In the genomic region with DNA sequence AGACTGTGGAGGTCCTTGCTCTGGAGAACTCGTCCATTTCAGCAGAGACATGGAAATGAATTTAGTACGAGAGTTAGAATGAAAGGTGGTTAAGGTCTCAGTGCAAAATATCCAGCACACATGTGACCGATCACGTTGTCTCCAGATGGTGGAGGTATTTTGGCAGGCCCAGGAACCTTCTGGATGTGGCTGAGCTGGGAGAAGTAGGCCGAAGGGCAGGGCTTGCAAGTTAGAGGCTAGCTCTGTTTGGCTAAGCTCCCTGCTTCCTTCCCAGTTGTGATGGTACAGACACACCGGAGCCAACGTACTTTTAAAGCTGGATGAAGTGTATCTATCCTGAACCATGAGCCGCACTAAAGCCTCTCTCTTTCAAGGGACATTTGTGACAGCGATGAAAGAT, we compare ENCODE assay signal across 26 mouse cellular contexts.
DNase-seq lines count a peak whose midpoint lies in the region; ATAC-seq and TF ChIP-seq lines count a peak whose summit lies in the region.
"Had no signal": no experiment of that assay in that cellular context is flagged by ENCODE, and none has a peak within 500 bp of the region (broad histone marks: within the 10 kb centered on the region; RNA-seq: fewer than 3 reads in every experiment).

No protein-coding gene starts in this region.

- no peak overlapping the region for H3K9ac ChIP-seq in limb, embryonic 14.5 days (ENCODE audit: low read depth, low read length, severe bottlenecking)
- H3K9ac ChIP-seq: heart, embryonic 12.5 days; hindbrain, embryonic 13.5 days; kidney, embryonic 15.5 days; limb, embryonic 12.5 days; liver, embryonic 14.5 days; midbrain, embryonic 13.5 days; neural tube, embryonic 13.5 days had no signal

- 0 out of 2 replicates have a peak, but pooled peaks have one; percentile 18 for ATAC-seq in frontal cortex, adult (ENCODE audit: low TSS enrichment)
- peak; percentile 41; the same call in 1 of the 2 replicates for ATAC-seq in limb, embryonic 14.5 days (ENCODE audit: low FRiP score, low read depth)
- ATAC-seq: CD4-positive, CD25-positive, alpha-beta regulatory T cell, adult 4 months; forebrain, embryonic 14.5 days; midbrain, embryonic 13.5 days had no signal

- TF ChIP-seq POLR2A in limb, embryonic 14.5 days (IDR thresholded peaks at IDR 0.05; ENCODE audit: borderline replicate concordance, extremely low read depth, insufficient read depth, insufficient read length): no peak

- no peak overlapping the region for H3K4me3 ChIP-seq in heart, embryonic 10.5 days
- H3K4me3 ChIP-seq in limb, embryonic 14.5 days (replicated peaks; ENCODE audit: low read length): no peak overlapping the region
- H3K4me3 ChIP-seq: heart, embryonic 12.5 days; hindbrain, embryonic 13.5 days; kidney, embryonic 15.5 days; limb, embryonic 12.5 days; midbrain, embryonic 13.5 days; neural tube, embryonic 13.5 days had no signal

- H3K9me3 ChIP-seq in heart, embryonic 10.5 days: no peaks in the 10 kb centered on the region
- no peaks in the 10 kb centered on the region for H3K9me3 ChIP-seq in limb, embryonic 14.5 days (ENCODE audit: control insufficient read depth, low read length)
- H3K9me3 ChIP-seq: hindbrain, embryonic 13.5 days; kidney, embryonic 15.5 days; limb, embryonic 12.5 days; midbrain, embryonic 13.5 days; neural tube, embryonic 13.5 days had no signal

- no peak overlapping the region for H3K4me2 ChIP-seq in limb, embryonic 14.5 days (replicated peaks; ENCODE audit: low read depth, low read length, severe bottlenecking)
- H3K4me2 ChIP-seq: heart, embryonic 12.5 days; hindbrain, embryonic 13.5 days; kidney, embryonic 15.5 days; limb, embryonic 12.5 days; midbrain, embryonic 13.5 days; neural tube, embryonic 13.5 days had no signal

- H3K27me3 ChIP-seq in heart, embryonic 10.5 days (ENCODE audit: insufficient read depth, poor library complexity, severe bottlenecking): no peaks in the 10 kb centered on the region
- no peaks in the 10 kb centered on the region for H3K27me3 ChIP-seq in limb, embryonic 14.5 days (ENCODE audit: control insufficient read depth, insufficient read depth, low read length)
- H3K27me3 ChIP-seq: heart, embryonic 12.5 days; hindbrain, embryonic 13.5 days; kidney, embryonic 15.5 days; limb, embryonic 12.5 days; midbrain, embryonic 13.5 days; neural tube, embryonic 13.5 days had no signal

- 86% methylated on average over 9 of the region's 9 CpGs for WGBS in heart, embryonic 10.5 days
- WGBS in limb, embryonic 14.5 days: 75% methylated on average over 9 of the region's 9 CpGs

- no peaks in the 10 kb centered on the region for H3K36me3 ChIP-seq in heart, embryonic 10.5 days
- no peaks in the 10 kb centered on the region for H3K36me3 ChIP-seq in limb, embryonic 14.5 days (ENCODE audit: control insufficient read depth, insufficient read depth, low read length)
- H3K36me3 ChIP-seq: heart, embryonic 12.5 days; hindbrain, embryonic 13.5 days; kidney, embryonic 15.5 days; limb, embryonic 12.5 days; midbrain, embryonic 13.5 days; neural tube, embryonic 13.5 days had no signal

- no peak overlapping the region for H3K27ac ChIP-seq in heart, embryonic 10.5 days
- no peak overlapping the region for H3K27ac ChIP-seq in limb, embryonic 14.5 days (replicated peaks; ENCODE audit: low read depth, low read length)
- H3K27ac ChIP-seq: hindbrain, embryonic 13.5 days; kidney, embryonic 15.5 days; limb, embryonic 12.5 days; liver, embryonic 14.5 days; macrophage; midbrain, embryonic 13.5 days; neural tube, embryonic 13.5 days had no signal

- no peak for DNase-seq in frontal cortex, postnatal 36 days (ENCODE audit: low spot score in 2 of 2)
- DNase-seq in heart, adult 18-20 months: peak; percentile 24 to 34
- DNase-seq in heart, embryonic 10.5 days (ENCODE audit: low spot score): no peak
- DNase-seq in adipocyte (ENCODE audit: low spot score): peak; percentile 45
- DNase-seq in limb, embryonic 14.5 days (ENCODE audit: low spot score): no peak
- no peak for DNase-seq in cerebellum, adult 9-10 months
- DNase-seq: adrenal gland, adult 8-10 months; cerebellum, adult 18-20 months; cerebellum, postnatal 36 days; heart, postnatal 4 days; kidney, adult 11 months; kidney, postnatal 25 days; lung, adult 2 months; lung, postnatal 10 days; thymus, postnatal 4 days had no signal

- H3K4me1 ChIP-seq in heart, embryonic 10.5 days: no peaks in the 10 kb centered on the region
- H3K4me1 ChIP-seq in limb, embryonic 14.5 days (ENCODE audit: control insufficient read depth, insufficient read depth, low read length): peaks cover 7% of the 10 kb centered on the region
- H3K4me1 ChIP-seq: hindbrain, embryonic 13.5 days; kidney, embryonic 15.5 days; midbrain, embryonic 13.5 days; neural tube, embryonic 13.5 days had no signal

Comparison
In these comparisons a context has a peak if more than half of its experiments do, and no peak if none do; other contexts are left out.
1. DNase-seq: peak in heart, adult 18-20 months (2 of 2) and adipocyte (single experiment); none in frontal cortex, postnatal 36 days (0 of 2), heart, embryonic 10.5 days (single experiment), limb, embryonic 14.5 days (single experiment) and cerebellum, adult 9-10 months (single experiment).